Mouse (Mus musculus) mouse embryonic stem cell (cell line): ENCODE results near the gene Dagla.

Experiments
- in situ Hi-C, 2 experiments: fragments of 300-500 bp; cut with MboI; formaldehyde crosslinking; loops; 1 replicate in 1 of 2; 3 replicates in 1 of 2; pipeline ENCODE4 v1.14.3; 2019 to 2020; ENCODE audit warnings: low sequenced_read_pairs in 2 of 2, low pct_unique_long_range_greater_than_20kb in 1 of 2, mixed read lengths in 1 of 2; ENCODE audit not compliant: unreplicated experiment in 1 of 2

The Dagla gene

GRCm38 (mm10) chr19:10291896-10292490 lies 12.7 kb downstream of the Dagla start:
- in situ Hi-C loops: no loop called here

GRCm38 (mm10) chr19:10290153-10290945 lies 14.3 kb downstream of the Dagla start:
- in situ Hi-C loops: no loop called here

GRCm38 (mm10) chr19:10289609-10290150 lies 15.0 kb downstream of the Dagla start:
- in situ Hi-C loops: no loop called here

GRCm38 (mm10) chr19:10288125-10289040 lies 16.3 kb downstream of the Dagla start:
- in situ Hi-C loops: no loop called here

GRCm38 (mm10) chr19:10286458-10286872 lies 18.2 kb downstream of the Dagla start:
- in situ Hi-C loops: no loop called here

GRCm38 (mm10) chr19:10280771-10281540 lies 23.7 kb downstream of the Dagla start:
- in situ Hi-C loops: no loop called here

GRCm38 (mm10) chr19:10279668-10280067 lies 25.0 kb downstream of the Dagla start:
- in situ Hi-C loops: no loop called here

GRCm38 (mm10) chr19:10278669-10279324 lies 25.9 kb downstream of the Dagla start:
- in situ Hi-C loops: no loop called here

GRCm38 (mm10) chr19:10277759-10278158 lies 26.9 kb downstream of the Dagla start:
- in situ Hi-C loops: no loop called here

GRCm38 (mm10) chr19:10277331-10277730 lies 27.3 kb downstream of the Dagla start:
- in situ Hi-C loops: no loop called here

- in situ Hi-C loops: no loop called here
Observed at GRCm38 (mm10) chr19:10276483-10277144, 28.1 kb downstream of the Dagla start.

GRCm38 (mm10) chr19:10274056-10274455 lies 30.6 kb downstream of the Dagla start:
- in situ Hi-C loops: no loop called here

GRCm38 (mm10) chr19:10272746-10273145 lies 31.9 kb downstream of the Dagla start:
- in situ Hi-C loops: no loop called here

- in situ Hi-C loops: no loop called here
Observed at GRCm38 (mm10) chr19:10271592-10271991, 33.1 kb downstream of the Dagla start.

- in situ Hi-C loops: no loop called here
Observed at GRCm38 (mm10) chr19:10270356-10270755, 34.3 kb downstream of the Dagla start.

GRCm38 (mm10) chr19:10268851-10269250 lies 35.8 kb downstream of the Dagla start:
- in situ Hi-C loops: loop anchor here in 1 of 2 experiments (5.0 kb wide), 1 partner anchor 38 kb away; no protein-coding TSS in a partner anchor

- in situ Hi-C loops: loop anchor here in 1 of 2 experiments (5.0 kb wide), 1 partner anchor 39 kb away; no protein-coding TSS in a partner anchor
Observed at GRCm38 (mm10) chr19:10267953-10268352, 36.7 kb downstream of the Dagla start.
